Mouse (Mus musculus): Measurements from ENCODE around the gene Gabrg3.

DNA sequence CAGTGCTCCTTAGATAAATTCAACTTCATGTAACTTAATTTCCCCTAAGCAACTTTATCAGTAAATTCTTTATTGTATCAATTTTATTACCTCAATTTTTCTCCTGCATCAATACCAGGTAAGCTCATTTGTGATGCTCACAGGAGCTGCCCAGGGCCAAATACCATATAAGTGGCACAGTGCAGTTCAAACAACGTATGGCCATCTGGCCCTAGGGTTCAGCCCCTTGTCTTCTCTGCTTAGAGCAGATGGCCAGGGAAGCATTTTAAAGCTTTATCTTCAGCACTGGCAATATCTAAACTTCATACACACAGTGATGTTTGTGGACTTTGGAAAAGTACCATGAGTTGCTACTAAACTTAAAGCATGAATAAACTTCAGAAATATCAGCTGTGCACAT lies 619.2 kb downstream of the Gabrg3 start:
- TF ChIP-seq CTCF (conservative IDR thresholded peaks at IDR 0.05; ENCODE audit: low read length) (no peak), NANOG (IDR thresholded peaks at IDR 0.05; ENCODE audit: borderline replicate concordance, low read length) (no peak)
